Mouse (Mus musculus): ENCODE results near the gene Orc3.
A peak's percentile ranks its signal among the peaks of the same experiment; 100 is the strongest.
"Not testable (repeated sequence)": the region's sequence is repeated elsewhere in the genome, so short reads cannot be mapped to it uniquely, and the experiment has no call there.

Orc3 gene

DNA sequence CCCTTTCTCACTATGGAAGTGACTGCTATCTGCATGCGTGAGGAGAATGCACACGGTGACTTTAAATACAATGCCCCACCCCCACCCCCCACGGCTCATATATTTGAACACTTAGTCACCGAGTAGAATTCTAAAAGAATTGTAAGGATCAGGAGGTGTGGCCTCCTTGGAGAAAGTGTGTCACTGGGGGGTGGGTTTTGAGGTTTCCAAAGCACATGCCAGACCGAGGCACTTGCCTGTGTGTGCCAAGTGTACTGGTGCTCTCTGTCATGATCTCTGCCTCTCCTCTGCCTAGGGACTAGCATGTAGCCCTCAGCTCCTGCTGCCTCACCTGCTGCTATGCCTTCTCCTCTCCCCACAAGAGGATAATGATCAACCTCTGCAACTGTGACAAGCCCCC is 32.3 kb downstream of the Orc3 start:
- no peak for DNase-seq (ENCODE audit: low read depth, low spot score)

DNA sequence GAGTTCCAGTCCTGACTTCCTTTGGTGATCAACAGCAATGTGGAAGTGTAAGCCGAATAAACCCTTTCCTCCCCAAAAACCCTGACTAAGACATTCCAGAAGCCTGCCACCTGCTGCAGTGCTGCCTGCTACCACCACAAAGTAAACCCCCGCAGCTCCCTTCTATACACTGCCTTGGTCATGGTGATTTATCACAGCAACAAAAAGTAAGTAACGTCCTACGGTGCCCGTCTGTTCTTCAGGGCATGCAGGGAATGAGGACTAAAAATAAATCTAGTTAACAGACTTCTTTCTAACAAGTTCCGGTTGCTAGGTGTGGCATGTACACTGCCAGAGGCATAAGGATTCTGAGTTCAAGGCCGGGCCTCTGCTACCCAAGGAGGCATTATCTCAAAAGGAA is 32.8 kb downstream of the Orc3 start:
- DNase-seq (ENCODE audit: low read depth, low spot score): no peak

DNA sequence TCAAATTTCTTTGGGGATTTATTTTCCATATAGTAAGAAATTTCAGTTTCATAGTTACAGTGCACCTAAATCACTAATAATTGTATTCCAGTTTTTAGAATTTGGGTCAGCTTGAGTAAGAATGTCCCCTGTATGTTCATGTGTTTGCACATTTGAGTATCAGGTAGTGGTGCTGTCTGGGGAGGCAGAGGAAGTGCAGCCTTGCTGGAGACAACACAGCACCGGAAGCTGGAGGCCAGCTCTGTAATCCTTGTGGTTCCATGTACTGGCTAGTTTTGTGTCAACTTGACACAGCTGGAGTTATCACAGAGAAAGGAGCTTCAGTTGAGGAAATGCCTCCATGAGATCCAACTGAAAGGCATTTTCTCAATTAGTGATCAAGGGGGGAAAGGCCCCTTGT is 33.3 kb downstream of the Orc3 start:
- not testable (repeated sequence) for DNase-seq (ENCODE audit: low read depth, low spot score)

- no peak for DNase-seq (ENCODE audit: low read depth, low spot score)
Measured at GRCm38 (mm10) chr4:34579215-34579614, 35.5 kb downstream of the Orc3 start.

DNA sequence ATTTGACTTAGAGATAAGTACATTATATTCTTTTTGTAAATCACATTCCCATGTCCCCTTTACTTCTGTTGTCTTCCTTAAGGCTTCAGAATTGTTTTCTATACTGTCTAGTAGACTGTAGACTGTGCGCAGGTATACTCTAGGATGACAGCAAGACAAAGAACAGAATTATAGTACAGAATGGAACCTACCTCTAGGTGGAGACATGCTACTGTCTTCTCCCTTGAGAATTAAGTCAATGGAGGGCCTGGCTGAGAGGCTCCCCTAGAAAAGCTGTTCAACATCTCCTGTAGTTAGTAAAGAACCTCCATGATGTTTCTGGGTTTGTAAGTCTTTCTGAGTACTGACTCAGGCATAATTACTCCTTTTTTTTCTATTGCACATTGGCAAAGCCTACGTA is 37.7 kb downstream of the Orc3 start:
- no peak for DNase-seq (ENCODE audit: low read depth, low spot score)

- no peak for DNase-seq (ENCODE audit: low read depth, low spot score)
Measured at GRCm38 (mm10) chr4:34572876-34573275, 41.9 kb downstream of the Orc3 start.

GRCm38 (mm10) chr4:34566226-34566625 is 48.5 kb downstream of the Orc3 start:
- DNase-seq (ENCODE audit: low read depth, low spot score): no peak

- DNase-seq (ENCODE audit: low read depth, low spot score): peak; percentile 57
Measured at GRCm38 (mm10) chr4:34560971-34561370, 53.8 kb downstream of the Orc3 start.

- no peak for DNase-seq (ENCODE audit: low read depth, low spot score)
Measured at GRCm38 (mm10) chr4:34556183-34556582, 58.6 kb downstream of the Orc3 start.

DNA sequence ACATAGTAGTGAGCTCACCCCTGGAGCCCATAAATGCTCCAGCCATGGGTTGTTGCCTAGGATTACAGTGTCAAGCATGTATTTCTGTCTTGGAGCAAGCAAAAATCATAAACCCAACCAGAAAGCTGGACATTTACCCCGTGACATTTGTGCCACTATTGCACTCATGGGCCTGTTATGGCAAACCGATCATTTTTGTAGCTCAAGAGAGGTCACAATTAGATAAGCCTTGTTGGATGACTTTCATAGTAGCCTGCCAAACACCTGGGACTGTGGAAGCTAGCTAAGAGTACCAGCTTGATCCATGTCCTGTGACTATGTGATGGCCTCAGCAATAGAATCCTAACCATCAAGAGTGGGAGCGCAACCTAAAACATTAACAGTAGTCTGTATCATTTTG is 59.1 kb downstream of the Orc3 start:
- no peak for DNase-seq (ENCODE audit: low read depth, low spot score)

GRCm38 (mm10) chr4:34554596-34554995 is 60.1 kb downstream of the Orc3 start:
- no peak for DNase-seq (ENCODE audit: low read depth, low spot score)

DNA sequence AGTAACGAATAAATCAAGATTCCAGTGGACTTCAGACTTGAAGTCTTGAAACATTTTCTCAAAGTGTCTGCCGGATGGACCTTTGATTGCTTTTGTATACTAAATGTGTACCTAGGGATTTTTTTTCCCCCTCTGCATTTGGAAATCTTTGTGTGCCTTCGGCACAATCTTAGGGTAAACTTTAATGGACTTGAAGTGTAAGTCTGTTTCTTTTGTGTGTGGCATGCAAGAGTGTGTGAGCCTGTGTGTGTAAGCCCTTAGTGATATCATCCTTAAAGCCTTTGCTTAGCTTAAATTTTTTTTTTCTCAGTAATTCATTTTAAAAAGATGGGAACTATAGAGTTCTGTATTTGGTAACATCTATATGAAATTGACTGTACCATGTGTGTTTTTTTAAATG is 62.8 kb downstream of the Orc3 start:
- DNase-seq (ENCODE audit: low read depth, low spot score): no peak

- DNase-seq (ENCODE audit: low read depth, low spot score): peak; percentile 62
Measured at GRCm38 (mm10) chr4:34551098-34551809, 63.5 kb downstream of the Orc3 start.

DNA sequence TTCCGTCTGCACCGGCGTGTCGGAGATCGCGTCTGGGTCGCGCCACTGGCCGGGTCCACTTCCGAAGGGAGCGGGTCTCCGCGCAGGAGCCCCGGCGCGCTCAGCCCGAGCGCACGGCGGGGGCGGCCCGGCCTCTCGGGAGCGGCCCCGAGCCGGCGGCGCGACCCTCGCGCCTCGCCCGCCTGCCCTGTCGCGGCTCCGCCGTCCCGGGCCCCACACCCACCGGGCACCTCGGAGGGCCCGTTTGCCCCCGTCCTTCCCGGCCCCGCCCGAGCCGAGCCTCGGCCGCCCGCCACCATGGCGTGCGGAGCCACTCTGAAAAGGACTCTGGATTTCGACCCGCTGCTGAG is 64.0 kb downstream of the Orc3 start, which contains the start of gene Akirin2:
Gene Akirin2 (plus strand): TSS at position 190 of the 350 bp plus-strand sequence.
- DNase-seq (ENCODE audit: low read depth, low spot score): no peak

DNA sequence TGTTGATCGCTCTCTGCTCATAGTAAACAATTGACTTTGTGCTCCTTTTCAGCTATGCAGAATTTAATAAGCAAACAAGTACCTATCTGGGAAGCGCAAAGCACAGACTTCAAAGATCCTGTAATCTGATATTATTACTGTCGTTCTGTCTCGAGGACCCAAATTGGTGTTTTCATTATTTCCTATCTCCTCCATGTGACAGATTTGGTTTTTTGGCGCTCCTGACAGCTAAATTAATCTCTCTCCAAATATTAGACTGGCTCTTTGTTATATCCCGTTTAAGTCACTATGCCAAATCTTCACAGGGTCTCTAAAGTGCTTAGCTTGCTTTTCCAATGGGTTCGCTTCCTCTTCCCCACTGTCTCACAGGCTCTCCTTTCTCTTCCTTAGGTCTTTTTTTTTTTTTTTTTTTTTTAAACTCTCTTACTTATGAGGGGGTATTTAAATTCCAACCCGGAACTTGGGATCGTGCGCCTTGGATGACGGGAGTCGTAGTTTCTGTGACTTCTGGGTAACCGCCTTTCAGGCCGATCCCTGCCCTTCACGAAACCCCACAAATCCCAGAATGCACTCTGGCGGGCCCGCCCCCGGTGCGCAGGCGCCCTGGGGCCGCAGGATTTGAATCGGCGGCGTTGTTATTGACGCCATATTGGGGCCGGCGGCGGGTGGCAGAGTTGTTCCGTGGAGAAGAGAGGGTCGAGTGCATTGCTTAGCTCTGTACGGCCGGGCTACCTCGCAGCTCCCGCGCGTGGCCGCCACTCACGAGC is 64.6 kb downstream of the Orc3 start:
- DNase-seq (ENCODE audit: low read depth, low spot score): peak; percentile 97

DNA sequence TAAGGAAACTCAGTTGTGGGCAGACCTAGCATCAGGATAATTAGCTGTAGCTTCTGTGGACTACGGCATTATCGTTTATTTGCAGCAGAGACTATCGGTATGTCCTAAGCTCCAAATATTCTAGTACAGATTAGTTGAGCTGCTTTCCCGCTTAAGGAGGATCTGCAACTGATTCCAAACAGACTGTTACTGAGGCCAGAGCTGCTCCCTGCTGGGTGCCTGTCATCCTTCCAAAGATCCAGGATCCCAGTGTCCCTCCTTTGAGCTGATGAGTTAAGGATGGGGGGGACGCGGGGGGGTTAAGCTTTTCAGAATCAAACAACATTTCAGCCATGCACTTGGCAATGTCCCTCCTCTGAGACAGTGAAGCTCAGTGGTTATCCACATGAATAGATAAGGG is 84.8 kb downstream of the Orc3 start:
- DNase-seq (ENCODE audit: low read depth, low spot score): no peak

GRCm38 (mm10) chr4:34529379-34529778 is 85.4 kb downstream of the Orc3 start:
- DNase-seq (ENCODE audit: low read depth, low spot score): no peak

DNA sequence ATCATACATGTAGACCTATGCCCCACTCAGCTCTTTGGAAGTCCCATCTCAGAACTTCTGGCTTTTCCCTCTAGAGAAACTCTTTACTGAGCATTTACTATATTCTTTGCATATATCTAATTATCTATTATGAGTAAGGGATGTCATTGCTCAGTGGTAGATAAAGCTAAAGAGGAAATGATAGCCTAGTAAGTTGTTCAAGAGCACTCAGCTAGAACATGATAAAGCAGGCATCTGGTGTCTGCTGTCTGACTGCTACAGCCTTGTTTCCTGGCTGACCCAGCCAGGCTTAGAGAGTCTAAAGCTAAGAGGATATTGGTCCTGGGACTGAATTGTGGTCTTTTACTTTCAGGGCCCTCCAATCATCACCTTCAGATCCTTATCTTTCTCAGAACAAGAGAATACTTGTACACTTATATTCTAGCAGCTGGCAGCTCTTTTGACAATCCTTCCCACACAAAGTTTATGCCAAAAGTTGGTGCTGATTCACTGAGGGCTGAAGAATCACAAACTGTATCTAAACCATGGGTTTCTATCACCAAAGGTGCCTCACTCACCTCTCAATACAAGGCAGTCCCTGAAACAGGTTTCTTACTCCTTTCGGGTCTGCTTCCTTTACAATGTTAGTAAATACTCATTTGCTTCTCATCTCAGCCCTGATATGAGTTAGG is 86.2 kb downstream of the Orc3 start:
- DNase-seq (ENCODE audit: low read depth, low spot score): no peak

DNA sequence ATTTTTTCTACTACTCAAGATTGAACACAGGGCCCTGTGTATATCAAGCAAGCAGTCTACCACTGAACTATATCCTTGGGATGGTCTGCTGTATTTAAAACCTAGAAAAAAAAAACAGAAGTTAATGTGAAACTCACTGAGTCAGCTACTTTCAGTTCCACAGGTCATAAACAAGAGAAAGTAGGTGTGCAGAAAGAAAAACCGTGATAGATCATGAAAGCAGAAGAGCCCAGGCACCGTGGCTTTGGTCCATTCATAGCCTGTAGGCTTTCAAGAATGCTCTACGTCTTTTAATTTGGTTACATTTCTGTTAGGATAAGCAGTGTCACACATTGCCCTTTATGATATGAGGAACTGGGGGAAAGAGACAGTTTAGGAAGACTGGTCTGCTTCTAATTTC is 88.0 kb downstream of the Orc3 start:
- no peak for DNase-seq (ENCODE audit: low read depth, low spot score)

- no peak for DNase-seq (ENCODE audit: low read depth, low spot score)
Measured at GRCm38 (mm10) chr4:34523586-34523985, 91.2 kb downstream of the Orc3 start.

DNA sequence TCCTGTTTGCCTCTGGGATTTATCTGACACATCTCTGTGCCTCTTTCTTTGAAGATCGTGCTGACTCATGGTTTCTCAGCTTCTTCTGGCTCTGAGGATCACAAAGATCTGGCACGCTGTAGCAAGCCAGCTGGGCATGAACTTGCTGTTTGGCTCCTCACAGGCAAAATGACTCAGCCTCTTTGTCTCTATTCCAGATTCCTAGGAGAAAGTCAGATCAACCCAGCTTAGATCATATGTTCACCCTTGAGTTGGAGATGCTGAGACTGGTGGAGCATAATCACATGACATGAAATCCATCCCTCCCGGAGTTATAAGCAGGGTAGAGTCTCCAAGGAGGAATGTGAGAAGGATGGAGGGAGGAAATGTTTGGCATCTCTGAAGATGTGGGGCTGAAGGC is 91.9 kb downstream of the Orc3 start:
- DNase-seq (ENCODE audit: low read depth, low spot score): peak; percentile 76

All from skeletal muscle tissue, adult 2 months (tissue).